Mouse (Mus musculus): ENCODE measurements at regions not wholly inside any gene's neighbourhood (a gene's known extent, or its start where the extent isn't known, plus 50 kb on each side); places are given as distances from the start of the nearest gene placed in this dataset.

DNA sequence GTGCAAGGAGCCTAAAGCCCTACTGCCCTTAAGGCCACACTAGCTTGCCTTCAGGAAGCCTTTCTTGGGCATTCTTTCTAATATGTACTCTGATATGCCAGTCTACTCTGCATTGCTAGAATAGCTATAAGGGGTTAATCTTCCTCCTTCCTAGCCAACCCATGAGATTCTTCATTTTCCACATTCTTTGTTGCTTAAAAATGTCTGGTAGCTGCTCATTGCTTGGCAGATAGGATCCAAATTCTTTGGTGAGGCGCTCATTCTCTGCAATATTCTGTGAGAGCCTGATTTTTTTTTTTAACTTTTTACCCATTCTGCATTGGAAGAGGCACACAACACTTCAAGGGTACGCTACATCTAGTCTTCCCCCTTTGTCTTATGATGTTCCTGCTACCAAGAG is 127.7 kb upstream of the Rnd3 start:
- Histone ChIP-seq H3K27ac (no peak overlapping the region), H3K79me2 (replicated peaks; ENCODE audit: control insufficient read depth, insufficient read depth, low read length) (no peaks in the 10 kb centered on the region), H3K9ac (ENCODE audit: low read depth, low read length) (no peak overlapping the region), H3K4me1 (ENCODE audit: control insufficient read depth, insufficient read depth, low read length) (no peaks in the 10 kb centered on the region), H3K27me3 (ENCODE audit: control insufficient read depth, insufficient read depth, low read length) (no peaks in the 10 kb centered on the region), H3K36me3 (ENCODE audit: control insufficient read depth, insufficient read depth, low read length) (no peaks in the 10 kb centered on the region), H3K4me3 (no peak overlapping the region)
- DNase-seq: no peak
- 80% methylated on average over 2 of the region's 2 CpGs for WGBS
- intact Hi-C loops (cut with DNase I): no loop called here
- TF ChIP-seq CTCF (IDR thresholded peaks at IDR 0.05) (no peak), POLR2A (IDR thresholded peaks at IDR 0.05; ENCODE audit: insufficient read depth, low read depth, low read length) (no peak), EP300 (IDR thresholded peaks at IDR 0.05; ENCODE audit: insufficient read depth, low read depth, low read length) (no peak)

DNA sequence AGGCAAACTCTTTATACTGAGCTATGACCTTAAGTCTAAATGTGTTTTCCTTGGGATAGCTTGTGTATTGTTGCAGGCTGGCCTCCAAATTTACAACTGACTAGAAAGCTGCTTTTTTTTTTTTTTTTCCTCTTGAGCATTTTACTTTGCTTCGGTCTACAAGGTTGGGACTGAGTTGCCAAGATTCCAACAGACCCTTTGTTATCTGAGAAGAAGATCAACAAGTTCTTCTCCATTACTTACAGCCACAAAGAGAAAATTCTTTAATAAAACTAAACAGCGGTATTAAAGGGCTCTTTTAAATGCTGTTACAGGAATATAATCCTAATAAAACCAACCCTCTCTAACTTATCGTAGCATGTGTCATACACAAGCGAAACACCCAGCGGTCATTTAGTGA is 124.4 kb upstream of the Rnd3 start:
- DNase-seq: no peak
- H3K27ac ChIP-seq: no peak overlapping the region
- H3K79me2 ChIP-seq (replicated peaks; ENCODE audit: control insufficient read depth, insufficient read depth, low read length): no peaks in the 10 kb centered on the region
- intact Hi-C loops (cut with DNase I): no loop called here
- H3K9ac ChIP-seq (ENCODE audit: low read depth, low read length): no peak overlapping the region
- WGBS: 60% methylated on average over 5 of the region's 5 CpGs
- TF ChIP-seq POLR2A (IDR thresholded peaks at IDR 0.05; ENCODE audit: insufficient read depth, low read depth, low read length) (no peak), CTCF (IDR thresholded peaks at IDR 0.05) (no peak), EP300 (IDR thresholded peaks at IDR 0.05; ENCODE audit: insufficient read depth, low read depth, low read length) (no peak)
- no peaks in the 10 kb centered on the region for H3K36me3 ChIP-seq (ENCODE audit: control insufficient read depth, insufficient read depth, low read length)
- no peaks in the 10 kb centered on the region for H3K27me3 ChIP-seq (ENCODE audit: control insufficient read depth, insufficient read depth, low read length)
- H3K4me3 ChIP-seq: no peak overlapping the region
- no peaks in the 10 kb centered on the region for H3K4me1 ChIP-seq (ENCODE audit: control insufficient read depth, insufficient read depth, low read length)

DNA sequence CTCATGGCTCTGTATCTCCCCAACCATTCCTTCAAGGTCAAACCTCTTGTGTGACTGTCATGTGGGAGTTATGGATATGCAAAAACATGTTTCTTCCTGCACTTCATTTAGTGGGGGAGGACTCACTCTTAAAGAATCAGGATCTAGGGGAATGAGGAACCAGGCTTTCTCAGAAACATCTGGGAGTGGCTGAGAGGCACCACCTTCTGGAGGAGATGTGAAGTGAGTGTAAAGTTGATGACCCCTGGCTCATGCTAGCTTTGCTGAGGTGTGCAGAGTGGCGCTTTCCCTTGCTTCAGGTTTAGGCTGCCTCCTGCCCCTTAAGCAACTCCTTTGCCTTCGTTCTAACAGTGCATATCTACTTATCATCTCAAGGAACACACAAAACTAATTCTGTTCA is 119.6 kb upstream of the Rnd3 start:
- Histone ChIP-seq H3K4me1 (ENCODE audit: control insufficient read depth, insufficient read depth, low read length) (no peaks in the 10 kb centered on the region), H3K9ac (ENCODE audit: low read depth, low read length) (no peak overlapping the region), H3K27ac (no peak overlapping the region), H3K79me2 (replicated peaks; ENCODE audit: control insufficient read depth, insufficient read depth, low read length) (no peaks in the 10 kb centered on the region), H3K4me3 (no peak overlapping the region), H3K36me3 (ENCODE audit: control insufficient read depth, insufficient read depth, low read length) (no peaks in the 10 kb centered on the region), H3K27me3 (ENCODE audit: control insufficient read depth, insufficient read depth, low read length) (no peaks in the 10 kb centered on the region)
- WGBS: 60% methylated on average over 2 of the region's 2 CpGs
- DNase-seq: no peak
- intact Hi-C loops (cut with DNase I): loop anchor here (5.0 kb wide), 1 partner anchor 961 kb away; no protein-coding TSS in a partner anchor
- no peak for TF ChIP-seq POLR2A (IDR thresholded peaks at IDR 0.05; ENCODE audit: insufficient read depth, low read depth, low read length)
- no peak for TF ChIP-seq EP300 (IDR thresholded peaks at IDR 0.05; ENCODE audit: insufficient read depth, low read depth, low read length)
- TF ChIP-seq CTCF (IDR thresholded peaks at IDR 0.05): peak; percentile 40

DNA sequence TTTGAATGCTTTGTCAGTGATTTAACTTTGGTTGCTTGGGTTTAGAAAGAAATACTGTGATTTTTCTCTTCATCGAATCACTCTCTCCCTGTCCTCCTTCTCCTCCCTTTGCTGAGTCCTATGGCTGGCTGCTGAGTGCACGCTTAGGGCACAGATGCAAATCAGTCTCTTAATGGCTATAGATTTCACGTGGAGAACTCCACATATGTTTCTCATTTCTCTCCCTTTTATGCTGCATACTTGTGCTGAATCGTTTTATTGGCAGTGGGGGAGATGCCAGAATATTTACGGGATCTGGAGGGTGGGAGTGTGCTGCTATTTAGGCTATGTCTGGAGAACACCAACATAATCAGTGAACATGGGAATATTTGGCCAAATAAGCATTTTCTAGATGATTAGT is 118.8 kb upstream of the Rnd3 start:
- no peak overlapping the region for H3K9ac ChIP-seq (ENCODE audit: low read depth, low read length)
- no peaks in the 10 kb centered on the region for H3K4me1 ChIP-seq (ENCODE audit: control insufficient read depth, insufficient read depth, low read length)
- intact Hi-C loops (cut with DNase I): loop anchor here (5.0 kb wide), 1 partner anchor 960 kb away; no protein-coding TSS in a partner anchor
- DNase-seq: no peak
- H3K27ac ChIP-seq: no peak overlapping the region
- TF ChIP-seq CTCF (IDR thresholded peaks at IDR 0.05) (no peak), POLR2A (IDR thresholded peaks at IDR 0.05; ENCODE audit: insufficient read depth, low read depth, low read length) (no peak), EP300 (IDR thresholded peaks at IDR 0.05; ENCODE audit: insufficient read depth, low read depth, low read length) (no peak)
- H3K27me3 ChIP-seq (ENCODE audit: control insufficient read depth, insufficient read depth, low read length): no peaks in the 10 kb centered on the region
- 67% methylated on average over 5 of the region's 5 CpGs for WGBS
- no peak overlapping the region for H3K4me3 ChIP-seq
- no peaks in the 10 kb centered on the region for H3K79me2 ChIP-seq (replicated peaks; ENCODE audit: control insufficient read depth, insufficient read depth, low read length)
- no peaks in the 10 kb centered on the region for H3K36me3 ChIP-seq (ENCODE audit: control insufficient read depth, insufficient read depth, low read length)

DNA sequence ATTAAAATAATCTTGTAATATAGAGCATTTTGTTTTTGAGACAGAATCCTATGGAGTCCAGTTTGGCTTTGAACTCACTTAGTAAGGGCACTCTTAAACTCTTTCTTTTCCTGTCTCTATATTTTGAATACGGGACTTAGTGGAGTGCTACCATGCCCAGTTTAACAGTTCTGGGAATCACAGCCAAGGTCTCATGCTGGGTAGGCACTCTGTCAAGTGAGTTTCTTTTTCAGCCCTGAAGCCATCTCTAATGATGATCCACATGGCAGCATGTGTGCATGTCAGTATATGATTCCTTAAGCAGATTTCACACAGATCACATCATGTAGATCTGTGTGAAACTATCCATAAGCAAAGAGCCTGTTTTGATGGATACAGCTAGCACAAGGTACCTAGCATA is 113.6 kb upstream of the Rnd3 start:
- TF ChIP-seq CTCF (IDR thresholded peaks at IDR 0.05) (no peak), POLR2A (IDR thresholded peaks at IDR 0.05; ENCODE audit: insufficient read depth, low read depth, low read length) (no peak), EP300 (IDR thresholded peaks at IDR 0.05; ENCODE audit: insufficient read depth, low read depth, low read length) (no peak)
- 93% methylated on average over 1 of the region's 1 CpGs for WGBS
- intact Hi-C loops (cut with DNase I): no loop called here
- Histone ChIP-seq H3K9ac (ENCODE audit: low read depth, low read length) (no peak overlapping the region), H3K36me3 (ENCODE audit: control insufficient read depth, insufficient read depth, low read length) (no peaks in the 10 kb centered on the region), H3K4me1 (ENCODE audit: control insufficient read depth, insufficient read depth, low read length) (no peaks in the 10 kb centered on the region), H3K79me2 (replicated peaks; ENCODE audit: control insufficient read depth, insufficient read depth, low read length) (no peaks in the 10 kb centered on the region), H3K4me3 (no peak overlapping the region), H3K27ac (no peak overlapping the region), H3K27me3 (ENCODE audit: control insufficient read depth, insufficient read depth, low read length) (no peaks in the 10 kb centered on the region)
- DNase-seq: no peak

DNA sequence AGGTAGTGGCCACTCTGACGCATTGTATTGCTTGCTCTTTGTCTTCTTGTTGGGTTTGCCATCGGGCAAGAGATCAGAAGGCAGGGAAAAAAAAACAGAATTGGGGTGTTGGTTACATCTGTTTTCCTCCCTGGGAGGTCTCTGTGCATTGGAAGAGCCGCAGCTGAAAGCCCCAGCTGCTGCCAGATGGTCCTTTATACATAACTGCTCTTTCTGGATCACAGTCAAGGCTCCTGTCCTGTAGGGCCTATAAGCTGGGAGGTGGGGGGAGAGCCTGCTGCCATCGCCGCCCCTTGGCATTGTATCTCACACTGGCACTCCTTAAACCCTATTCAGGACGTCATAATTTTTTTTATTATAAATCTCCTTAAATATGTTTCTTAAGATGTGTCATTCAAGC is 101.9 kb upstream of the Rnd3 start:
- Histone ChIP-seq H3K36me3 (ENCODE audit: control insufficient read depth, insufficient read depth, low read length) (no peaks in the 10 kb centered on the region), H3K27me3 (ENCODE audit: control insufficient read depth, insufficient read depth, low read length) (no peaks in the 10 kb centered on the region), H3K27ac (no peak overlapping the region), H3K4me3 (no peak overlapping the region), H3K4me1 (ENCODE audit: control insufficient read depth, insufficient read depth, low read length) (no peaks in the 10 kb centered on the region), H3K79me2 (replicated peaks; ENCODE audit: control insufficient read depth, insufficient read depth, low read length) (no peaks in the 10 kb centered on the region), H3K9ac (ENCODE audit: low read depth, low read length) (no peak overlapping the region)
- WGBS: 74% methylated on average over 6 of the region's 6 CpGs
- TF ChIP-seq CTCF (IDR thresholded peaks at IDR 0.05) (no peak), EP300 (IDR thresholded peaks at IDR 0.05; ENCODE audit: insufficient read depth, low read depth, low read length) (no peak), POLR2A (IDR thresholded peaks at IDR 0.05; ENCODE audit: insufficient read depth, low read depth, low read length) (no peak)
- intact Hi-C loops (cut with DNase I): no loop called here
- DNase-seq: no peak

Data from heart, adult 2 months (tissue).